Mouse (Mus musculus) testis, adult 2 months (tissue): ENCODE measurements around the gene Itgav.

Source experiments
- CTCF ChIP-seq: fragments of 200-500 bp; IDR thresholded peaks from 2 replicates; pipeline ENCODE4 v1.5.1; 2012; ENCODE audit warnings: low read depth, mild to moderate bottlenecking, inconsistent platforms, low read length, moderate library complexity; ENCODE audit not compliant: control insufficient read depth, insufficient read depth, insufficient replicate concordance
- POLR2A ChIP-seq: fragments of 200-500 bp; IDR thresholded peaks from 2 replicates; pipeline ENCODE4 v1.6.1; 2012; ENCODE audit warnings: low read depth, mild to moderate bottlenecking, inconsistent platforms, low read length, moderate library complexity; ENCODE audit not compliant: control insufficient read depth

DNA sequence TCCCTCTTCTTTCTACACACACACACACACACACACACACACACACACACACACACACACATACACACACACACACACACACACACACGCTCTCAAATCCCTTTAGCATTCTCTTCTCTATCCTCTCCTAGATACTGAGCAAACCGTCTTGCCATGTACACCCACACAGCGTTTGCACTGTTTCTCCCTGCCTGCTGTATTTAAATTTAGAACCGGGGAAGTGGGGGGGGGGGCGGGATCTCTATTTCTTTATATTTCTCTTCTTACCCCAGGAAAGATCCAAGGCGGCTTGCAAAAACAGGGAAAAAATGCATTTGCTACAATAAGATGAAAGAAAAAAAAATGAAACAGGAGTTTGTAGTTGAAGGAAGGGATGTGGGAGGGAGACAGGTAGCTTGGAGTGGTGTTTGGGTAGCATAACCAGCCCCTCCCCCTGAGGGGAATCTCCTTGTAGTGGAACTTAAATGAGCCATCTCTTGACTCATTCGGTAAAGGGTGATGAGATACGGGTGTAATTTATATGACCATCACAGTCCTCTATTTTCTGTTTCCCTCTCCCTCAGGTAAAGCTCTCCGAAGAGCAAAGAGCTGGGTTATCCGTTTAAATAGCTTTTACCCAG is 89.2 kb downstream of the Itgav start:
- no peak for TF ChIP-seq POLR2A
- no peak for TF ChIP-seq CTCF
